Mouse (Mus musculus) midbrain, embryonic 14.5 days (tissue): ENCODE results near the gene Lrrc55. TPM values are rescaled to one million over a fixed set of nuclear protein-coding genes. Genes with fewer than 3 reads are reported as not detected.

Source experiments
- ATAC-seq: fragments of 200-750 bp; cut with Nextera tagmentation; 2 replicates; pipeline ENCODE4 v1.8.0; 2017; ENCODE audit warnings: moderate number of reproducible peaks, moderate library complexity; ENCODE audit not compliant: low FRiP score, low TSS enrichment
- DNase-seq: peaks from one replicate; pipeline ENCODE4 v3.0.0-alpha.2; 2015
- H3K27ac ChIP-seq: fragments of 300-500 bp; sonication (generic); replicated peaks from 2 replicates; pipeline ENCODE4 v1.5.1; 2014; ENCODE audit warnings: mild to moderate bottlenecking, low read depth, low read length, moderate library complexity
- H3K27me3 ChIP-seq: fragments of 300-500 bp; sonication (generic); 2 replicates; pipeline ENCODE4 v1.6.1; 2014; ENCODE audit warnings: low read length, control low read depth, mixed read lengths; ENCODE audit not compliant: control insufficient read depth, insufficient read depth
- H3K36me3 ChIP-seq: fragments of 300-500 bp; sonication (generic); 2 replicates; pipeline ENCODE4 v1.6.1; 2014; ENCODE audit warnings: low read length, control low read depth; ENCODE audit not compliant: control insufficient read depth, insufficient read depth
- H3K4me1 ChIP-seq: fragments of 300-500 bp; sonication (generic); 2 replicates; pipeline ENCODE4 v1.6.1; 2014; ENCODE audit warnings: mild to moderate bottlenecking, antibody characterized with exemption, low read length, control low read depth; ENCODE audit not compliant: control insufficient read depth, insufficient read depth
- H3K4me2 ChIP-seq: fragments of 300-500 bp; sonication (generic); 2 replicates; pipeline ENCODE4 v1.6.1; 2014; ENCODE audit warnings: mild to moderate bottlenecking, low read length, moderate library complexity
- H3K4me3 ChIP-seq: fragments of 300-500 bp; sonication (generic); replicated peaks from 2 replicates; pipeline ENCODE4 v1.5.1; 2014; ENCODE audit warnings: low read depth, low read length
- H3K9ac ChIP-seq: fragments of 300-500 bp; sonication (generic); replicated peaks from 2 replicates; pipeline ENCODE4 v1.6.1; 2014; ENCODE audit warnings: mild to moderate bottlenecking, low read length, moderate library complexity
- H3K9me3 ChIP-seq: fragments of 300-500 bp; sonication (generic); 2 replicates; pipeline ENCODE4 v1.6.1; 2016; ENCODE audit warnings: low read length, control low read depth, mixed read lengths; ENCODE audit not compliant: control insufficient read depth
- WGBS: fragments of 180-500 bp; shearing (Covaris S2); extraction: QIAGEN DNeasy Blood & Tissue Kit; methylation state at CpG from one replicate; pipeline ENCODE4 v1.1.7; 2014; 5-methylcytosine and 5-hydroxymethylcytosine counted together
- polyA plus RNA-seq: library from polyadenylated mRNA; unstranded; fragments of >200 nt; fragmentation: Nextera tagmentation; extraction: Ambion mirVana; gene quantifications from 2 replicates; pipeline ENCODE4 v1.2.1, GENCODE M21; 2014

The Lrrc55 gene
- polyA plus RNA-seq, 1 experiment from 2014 or later, result 9.6 TPM

GRCm38 (mm10) chr2:85131724-85132123, 65.3 kb downstream of the Lrrc55 start:
- Histone ChIP-seq H3K36me3 (no peaks in the 10 kb centered on the region), H3K27ac (no peak overlapping the region), H3K4me3 (no peak overlapping the region), H3K4me1 (no peaks in the 10 kb centered on the region), H3K27me3 (no peaks in the 10 kb centered on the region), H3K4me2 (no peak overlapping the region), H3K9me3 (no peaks in the 10 kb centered on the region), H3K9ac (no peak overlapping the region)
- 27% methylated on average over 1 of the region's 1 CpGs for WGBS
- no peak for ATAC-seq
- DNase-seq, result no peak

DNA sequence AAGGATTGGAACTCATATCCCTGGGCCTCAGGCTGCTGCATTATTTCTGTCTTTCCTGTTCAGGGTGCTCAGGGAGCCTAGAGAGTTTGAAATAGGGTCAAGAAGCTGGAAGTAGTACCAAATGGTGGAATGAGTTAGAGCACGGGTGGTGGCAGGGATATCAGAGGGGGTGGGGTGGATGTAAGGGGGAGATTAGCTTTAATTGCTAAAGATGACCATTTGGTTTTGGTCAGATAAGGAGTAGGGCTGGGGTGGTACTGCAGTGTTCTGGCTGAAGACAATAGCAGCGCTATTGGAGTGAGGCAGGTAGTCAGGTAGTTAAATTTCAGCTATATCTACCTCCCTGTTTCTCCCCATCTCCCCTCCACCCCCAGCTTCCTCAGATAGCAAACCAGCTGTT, 65.8 kb downstream of the Lrrc55 start:
- H3K4me1 ChIP-seq, result no peaks in the 10 kb centered on the region
- 15% methylated on average over 2 of the region's 2 CpGs for WGBS
- DNase-seq (no peak), ATAC-seq (no peak)
- H3K9ac ChIP-seq, result no peak overlapping the region
- no peak overlapping the region for H3K27ac ChIP-seq
- no peak overlapping the region for H3K4me3 ChIP-seq
- no peak overlapping the region for H3K4me2 ChIP-seq
- no peaks in the 10 kb centered on the region for H3K36me3 ChIP-seq
- H3K9me3 ChIP-seq, result no peaks in the 10 kb centered on the region
- no peaks in the 10 kb centered on the region for H3K27me3 ChIP-seq

DNA sequence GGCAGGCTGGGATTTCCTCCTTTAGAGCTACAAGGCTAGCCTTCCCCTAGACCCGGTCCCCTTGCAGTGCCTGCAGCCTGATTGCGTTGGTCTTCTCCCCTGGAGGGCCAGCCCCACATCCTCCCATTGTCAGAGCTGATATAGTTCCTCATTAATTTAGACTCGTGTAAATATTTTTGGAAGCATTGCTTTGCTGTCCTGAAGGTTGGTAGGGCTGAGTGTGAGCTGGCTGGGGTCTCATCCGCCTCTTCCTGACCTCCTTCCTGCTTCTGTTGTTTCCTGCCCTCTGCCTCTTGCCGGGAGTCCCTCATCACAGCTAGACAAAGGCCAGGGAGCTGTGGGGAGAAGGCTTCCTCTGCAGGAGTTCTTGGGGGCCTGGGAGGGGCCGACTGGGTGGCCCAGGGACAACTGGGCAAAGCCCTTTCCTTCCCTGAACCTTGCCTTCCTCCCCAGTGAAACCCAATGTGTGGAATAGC, 67.5 kb downstream of the Lrrc55 start:
- Histone ChIP-seq H3K9ac (no peak overlapping the region), H3K9me3 (no peaks in the 10 kb centered on the region), H3K27me3 (no peaks in the 10 kb centered on the region), H3K36me3 (no peaks in the 10 kb centered on the region), H3K4me3 (no peak overlapping the region), H3K27ac (no peak overlapping the region), H3K4me1 (no peaks in the 10 kb centered on the region), H3K4me2 (no peak overlapping the region)
- WGBS, result 53% methylated on average over 6 of the region's 6 CpGs
- ATAC-seq, result no peak
- DNase-seq, result no peak

GRCm38 (mm10) chr2:85123869-85124535, 73.0 kb downstream of the Lrrc55 start:
- H3K4me2 ChIP-seq, result no peak overlapping the region
- peak; percentile 88 for DNase-seq
- no peaks in the 10 kb centered on the region for H3K4me1 ChIP-seq
- no peak overlapping the region for H3K27ac ChIP-seq
- no peaks in the 10 kb centered on the region for H3K36me3 ChIP-seq
- peak; percentile 88 for ATAC-seq
- no peaks in the 10 kb centered on the region for H3K9me3 ChIP-seq
- no peak overlapping the region for H3K4me3 ChIP-seq
- H3K9ac ChIP-seq, result no peak overlapping the region
- no peaks in the 10 kb centered on the region for H3K27me3 ChIP-seq
- WGBS, result 18% methylated on average over 1 of the region's 1 CpGs

- Histone ChIP-seq H3K4me2 (no peak overlapping the region), H3K27me3 (no peaks in the 10 kb centered on the region), H3K36me3 (no peaks in the 10 kb centered on the region), H3K4me3 (no peak overlapping the region), H3K27ac (no peak overlapping the region), H3K9ac (no peak overlapping the region), H3K4me1 (no peaks in the 10 kb centered on the region), H3K9me3 (no peaks in the 10 kb centered on the region)
- DNase-seq (peak; percentile 90), ATAC-seq (peak; percentile 75)
- WGBS, result 30% methylated on average over 5 of the region's 5 CpGs
Observed at GRCm38 (mm10) chr2:85123187-85123868, 73.7 kb downstream of the Lrrc55 start.

Other genes with a start within 250 kb of the Lrrc55 start
- gene Prg2, start 216.7 kb downstream of the Lrrc55 start, polyA plus RNA-seq, result not detected in 2 replicates
- not detected in 2 replicates for gene Prg3, start 209.0 kb downstream of the Lrrc55 start, polyA plus RNA-seq
- gene Ssrp1, start 160.0 kb downstream of the Lrrc55 start, polyA plus RNA-seq, result 160 and 204 TPM in 2 replicates
- gene P2rx3, start 159.7 kb downstream of the Lrrc55 start, polyA plus RNA-seq, result 0.91 and 1.5 TPM in 2 replicates
- gene Tnks1bp1, start 149.2 kb downstream of the Lrrc55 start, polyA plus RNA-seq, result 7.9 and 10.4 TPM in 2 replicates
- gene Aplnr, start 61.0 kb downstream of the Lrrc55 start, polyA plus RNA-seq, result 10.7 and 27.7 TPM in 2 replicates
- gene Olfr987, start 142.1 kb upstream of the Lrrc55 start, polyA plus RNA-seq, result not detected in 2 replicates
- gene Olfr988, start 166.0 kb upstream of the Lrrc55 start, polyA plus RNA-seq, result not detected in 2 replicates
- gene Olfr992, start 212.3 kb upstream of the Lrrc55 start, polyA plus RNA-seq, result not detected in 2 replicates
- not detected in 2 replicates for gene Olfr993, start 217.7 kb upstream of the Lrrc55 start, polyA plus RNA-seq
- gene Olfr994, start 239.3 kb upstream of the Lrrc55 start, polyA plus RNA-seq, result not detected in 2 replicates
- gene Olfr995, start 246.4 kb upstream of the Lrrc55 start, polyA plus RNA-seq, result not detected in 2 replicates